Mouse (Mus musculus) neural tube, embryonic 11.5 days (tissue): ENCODE data around the gene Lamc3. TPM values are rescaled to one million over a fixed set of nuclear protein-coding genes. Genes with fewer than 3 reads are reported as not detected.

ENCODE experiments used
- ATAC-seq: fragments of 200-750 bp; cut with Nextera tagmentation; 2 replicates; pipeline ENCODE4 v1.8.0; 2017; ENCODE audit warnings: moderate number of reproducible peaks, mild to moderate bottlenecking, moderate TSS enrichment, moderate library complexity; ENCODE audit not compliant: insufficient read depth, low FRiP score, low TSS enrichment
- DNase-seq: peaks from one replicate; pipeline ENCODE4 v3.0.0-alpha.2; 2015; ENCODE audit warnings: low spot score
- H3K27ac ChIP-seq: fragments of 300-500 bp; sonication (generic); 2 replicates; pipeline ENCODE4 v1.5.1; 2014; ENCODE audit warnings: low read depth, mild to moderate bottlenecking, low read length
- H3K27me3 ChIP-seq: fragments of 300-500 bp; sonication (generic); 2 replicates; pipeline ENCODE4 v1.6.1; 2014; ENCODE audit warnings: mild to moderate bottlenecking, low read length, mixed read lengths; ENCODE audit not compliant: control insufficient read depth, insufficient read depth
- H3K36me3 ChIP-seq: fragments of 300-500 bp; sonication (generic); 2 replicates; pipeline ENCODE4 v1.6.1; 2014; ENCODE audit warnings: mild to moderate bottlenecking, low read length, moderate library complexity, mixed read lengths; ENCODE audit not compliant: control insufficient read depth, insufficient read depth
- H3K4me1 ChIP-seq: fragments of 300-500 bp; sonication (generic); 2 replicates; pipeline ENCODE4 v1.6.1; 2014; ENCODE audit warnings: low read length, mixed read lengths; ENCODE audit not compliant: control insufficient read depth, insufficient read depth
- H3K4me2 ChIP-seq: fragments of 300-500 bp; sonication (generic); 2 replicates; pipeline ENCODE4 v1.6.1; 2014; ENCODE audit warnings: low read depth, mild to moderate bottlenecking, moderate library complexity
- H3K4me3 ChIP-seq: fragments of 300-500 bp; sonication (generic); 2 replicates; pipeline ENCODE4 v1.5.1; 2014; ENCODE audit warnings: low read depth, low read length
- H3K9ac ChIP-seq: fragments of 300-500 bp; sonication (generic); 2 replicates; pipeline ENCODE4 v1.6.1; 2014; ENCODE audit warnings: mild to moderate bottlenecking, low read length
- H3K9me3 ChIP-seq: fragments of 300-500 bp; sonication (generic); 2 replicates; pipeline ENCODE4 v1.6.1; 2016; ENCODE audit warnings: low read length; ENCODE audit not compliant: control insufficient read depth
- WGBS: fragments of 180-500 bp; shearing (Covaris S2); extraction: QIAGEN DNeasy Blood & Tissue Kit; methylation state at CpG from one replicate; pipeline ENCODE4 v1.1.7; 2014; 5-methylcytosine and 5-hydroxymethylcytosine counted together
- polyA plus RNA-seq: library from polyadenylated mRNA; unstranded; fragments of >200 nt; fragmentation: Nextera tagmentation; extraction: Ambion mirVana; gene quantifications from 2 replicates; pipeline ENCODE4 v1.2.1, GENCODE M21; 2014

Lamc3 gene
- polyA plus RNA-seq, 1 experiment from 2014 or later: 8.1 TPM

DNA sequence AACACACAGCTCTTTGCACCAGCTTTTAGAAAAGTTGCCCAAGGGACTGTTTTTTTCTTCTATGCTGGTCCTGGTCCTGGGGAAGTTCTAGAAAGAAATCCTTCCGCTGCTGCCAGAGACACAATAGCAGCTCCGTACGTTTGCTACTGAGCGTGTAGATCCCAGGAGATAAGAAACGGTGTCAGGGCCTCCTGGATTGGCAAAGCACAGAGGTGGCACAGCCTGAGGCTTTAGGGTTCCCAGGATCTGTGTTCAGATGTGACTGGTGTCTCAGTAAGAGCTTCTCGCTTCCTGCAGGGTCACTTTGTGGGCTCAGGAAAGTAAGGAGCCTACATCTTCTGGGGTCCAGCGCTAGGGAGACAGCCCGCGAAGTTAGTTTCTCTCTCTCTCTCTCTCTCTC lies 63.9 kb downstream of the Lamc3 start:
- H3K9ac ChIP-seq: peak overlapping the region; percentile 72
- 23% methylated on average over 9 of the region's 9 CpGs for WGBS
- H3K4me1 ChIP-seq: peaks cover 5% of the 10 kb centered on the region; the same call in 1 of the 2 replicates
- 0 out of 2 replicates have a peak, but pooled peaks cover 3% of the 10 kb centered on the region for H3K27me3 ChIP-seq
- H3K4me3 ChIP-seq: peak overlapping the region; percentile 64
- no peak for ATAC-seq
- no peaks in the 10 kb centered on the region for H3K36me3 ChIP-seq
- no peaks in the 10 kb centered on the region for H3K9me3 ChIP-seq
- no peak for DNase-seq
- H3K4me2 ChIP-seq: peak overlapping the region; percentile 96
- no peak overlapping the region for H3K27ac ChIP-seq

DNA sequence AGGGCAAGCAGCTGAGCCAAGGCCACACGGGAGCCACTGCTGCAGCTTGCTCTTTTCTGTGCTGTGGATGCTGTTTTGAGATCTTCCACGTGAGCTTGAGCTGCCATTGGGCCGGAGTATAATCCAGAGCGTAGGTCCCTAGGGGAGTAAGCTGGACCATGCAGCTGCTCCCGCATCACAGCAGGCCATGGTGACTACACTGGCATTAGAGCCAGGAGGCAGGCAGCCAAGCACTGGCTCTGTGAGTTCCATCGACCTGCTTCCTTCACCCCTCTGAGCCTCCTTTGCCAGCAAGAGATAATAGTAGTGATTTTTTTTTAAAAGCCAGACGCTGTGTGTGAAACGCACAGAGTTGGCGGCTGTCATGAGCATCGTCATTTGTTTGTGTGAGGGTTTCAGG lies 65.1 kb downstream of the Lamc3 start:
- no peak for DNase-seq
- ATAC-seq: no peak
- peaks cover 5% of the 10 kb centered on the region; the same call in 1 of the 2 replicates for H3K4me1 ChIP-seq

DNA sequence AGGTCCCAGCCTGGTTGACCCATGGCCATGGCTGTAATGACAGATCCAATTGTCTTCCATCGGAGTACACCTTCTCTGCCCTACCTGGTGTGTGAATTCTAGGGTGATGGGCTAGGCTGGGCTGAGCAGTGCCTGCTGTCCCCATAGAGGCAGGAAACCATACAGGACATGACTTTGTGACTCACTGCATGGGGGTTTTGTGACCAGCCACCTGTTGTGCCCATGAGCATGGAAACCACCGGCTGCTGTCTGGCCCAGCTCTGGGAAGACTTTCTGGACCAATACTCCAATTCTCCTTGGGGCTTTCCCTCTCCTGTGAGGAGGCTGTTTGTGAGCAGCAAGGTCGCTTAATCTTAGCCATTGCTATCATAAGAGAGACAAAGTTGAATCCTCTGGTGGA lies 65.6 kb downstream of the Lamc3 start:
- H3K27ac ChIP-seq: no peak overlapping the region
- H3K4me3 ChIP-seq: no peak overlapping the region
- no peak overlapping the region for H3K4me2 ChIP-seq
- no peak for ATAC-seq
- 0 out of 2 replicates have a peak, but pooled peaks cover 3% of the 10 kb centered on the region for H3K27me3 ChIP-seq
- no peak for DNase-seq
- H3K9me3 ChIP-seq: no peaks in the 10 kb centered on the region
- WGBS: 94% methylated on average over 3 of the region's 3 CpGs
- peaks cover 5% of the 10 kb centered on the region; the same call in 1 of the 2 replicates for H3K4me1 ChIP-seq
- no peak overlapping the region for H3K9ac ChIP-seq
- H3K36me3 ChIP-seq: no peaks in the 10 kb centered on the region

More for the DNA sequence above, 65.1 kb downstream of the Lamc3 start:
- Histone ChIP-seq H3K36me3 (no peaks in the 10 kb centered on the region), H3K4me3 (no peak overlapping the region), H3K4me2 (no peak overlapping the region), H3K9ac (no peak overlapping the region), H3K9me3 (no peaks in the 10 kb centered on the region), H3K27ac (no peak overlapping the region), H3K27me3 (0 out of 2 replicates have a peak, but pooled peaks cover 3% of the 10 kb centered on the region)
- 90% methylated on average over 10 of the region's 10 CpGs for WGBS

DNA sequence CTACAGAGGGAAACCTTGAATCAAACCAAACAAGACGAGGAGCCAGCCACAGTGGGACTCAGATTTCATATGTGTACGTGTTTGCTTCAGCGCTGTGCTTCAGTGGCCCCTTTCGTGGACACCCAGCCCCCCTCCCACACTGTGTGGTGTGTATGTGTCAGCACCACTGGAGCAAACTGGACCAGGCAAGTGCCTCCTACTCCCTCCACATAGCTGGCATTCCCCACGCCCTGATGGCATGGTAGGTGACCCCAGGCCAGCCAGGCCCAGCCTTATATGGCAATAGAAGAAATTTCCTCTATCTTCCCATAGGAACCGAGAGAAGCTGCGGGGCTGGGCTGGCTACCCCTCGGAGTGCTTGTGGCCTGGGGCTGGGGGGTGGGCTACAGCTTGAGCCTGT lies 66.6 kb downstream of the Lamc3 start:
- 0 out of 2 replicates have a peak, but pooled peaks cover 3% of the 10 kb centered on the region for H3K27me3 ChIP-seq
- WGBS: 86% methylated on average over 8 of the region's 8 CpGs
- no peak overlapping the region for H3K27ac ChIP-seq
- peaks cover 5% of the 10 kb centered on the region; the same call in 1 of the 2 replicates for H3K4me1 ChIP-seq
- ATAC-seq (no peak), DNase-seq (no peak)
- no peak overlapping the region for H3K4me3 ChIP-seq
- no peaks in the 10 kb centered on the region for H3K36me3 ChIP-seq
- no peak overlapping the region for H3K4me2 ChIP-seq
- H3K9me3 ChIP-seq: no peaks in the 10 kb centered on the region
- no peak overlapping the region for H3K9ac ChIP-seq

DNA sequence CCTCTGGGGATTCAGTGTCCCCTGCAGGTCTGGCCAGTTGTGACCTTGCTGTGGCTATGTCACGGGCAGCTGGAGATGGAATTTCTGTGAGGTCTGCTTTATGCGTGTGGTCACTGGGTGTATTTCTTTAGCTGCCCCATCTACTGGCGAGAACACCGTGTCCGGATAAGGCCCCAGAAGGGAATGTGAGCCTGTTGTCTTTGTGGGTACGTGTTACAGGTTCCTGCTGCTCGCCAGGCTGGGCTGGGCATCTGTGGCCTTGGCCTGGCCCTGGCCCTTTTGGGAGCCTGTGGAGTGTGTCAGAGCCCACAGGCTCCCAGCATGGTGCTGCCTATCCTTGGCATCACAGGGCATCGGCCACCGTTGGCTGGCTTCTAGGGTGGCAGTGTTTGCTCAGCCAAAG lies 67.7 kb downstream of the Lamc3 start:
- no peak overlapping the region for H3K27ac ChIP-seq
- WGBS: 88% methylated on average over 9 of the region's 9 CpGs
- ATAC-seq: no peak
- no peaks in the 10 kb centered on the region for H3K36me3 ChIP-seq
- peaks cover 5% of the 10 kb centered on the region; the same call in 1 of the 2 replicates for H3K4me1 ChIP-seq
- H3K9ac ChIP-seq: no peak overlapping the region
- H3K9me3 ChIP-seq: no peaks in the 10 kb centered on the region
- no peak overlapping the region for H3K4me2 ChIP-seq
- DNase-seq: no peak
- H3K4me3 ChIP-seq: no peak overlapping the region
- 0 out of 2 replicates have a peak, but pooled peaks cover 3% of the 10 kb centered on the region for H3K27me3 ChIP-seq

DNA sequence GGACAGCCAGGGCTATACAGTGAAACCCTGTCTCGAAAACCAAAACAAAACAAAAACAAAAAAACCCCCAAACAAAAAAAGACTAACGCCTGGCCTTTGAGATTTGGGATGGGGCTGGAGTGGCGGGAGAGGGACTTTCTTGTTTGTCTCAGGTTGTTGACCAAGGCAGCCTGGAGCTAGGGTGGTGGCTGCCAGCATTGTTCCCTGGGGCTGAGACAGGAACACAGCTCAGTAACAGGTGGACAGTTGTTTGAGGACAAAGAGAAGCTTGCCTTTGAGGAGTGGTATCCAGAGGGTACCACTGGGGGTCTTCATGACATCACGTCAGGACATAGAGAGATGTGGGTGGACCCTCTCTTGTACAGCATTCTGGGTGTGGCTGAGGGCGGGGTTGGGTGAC lies 68.6 kb downstream of the Lamc3 start:
- 0 out of 2 replicates have a peak, but pooled peaks cover 3% of the 10 kb centered on the region for H3K27me3 ChIP-seq
- H3K9me3 ChIP-seq: no peaks in the 10 kb centered on the region
- ATAC-seq: no peak
- no peak overlapping the region for H3K4me2 ChIP-seq
- H3K27ac ChIP-seq: no peak overlapping the region
- no peak overlapping the region for H3K4me3 ChIP-seq
- peaks cover 3% of the 10 kb centered on the region; the same call in 1 of the 2 replicates for H3K4me1 ChIP-seq
- H3K9ac ChIP-seq: no peak overlapping the region
- H3K36me3 ChIP-seq: no peaks in the 10 kb centered on the region
- WGBS: 93% methylated on average over 5 of the region's 5 CpGs
- no peak for DNase-seq

DNA sequence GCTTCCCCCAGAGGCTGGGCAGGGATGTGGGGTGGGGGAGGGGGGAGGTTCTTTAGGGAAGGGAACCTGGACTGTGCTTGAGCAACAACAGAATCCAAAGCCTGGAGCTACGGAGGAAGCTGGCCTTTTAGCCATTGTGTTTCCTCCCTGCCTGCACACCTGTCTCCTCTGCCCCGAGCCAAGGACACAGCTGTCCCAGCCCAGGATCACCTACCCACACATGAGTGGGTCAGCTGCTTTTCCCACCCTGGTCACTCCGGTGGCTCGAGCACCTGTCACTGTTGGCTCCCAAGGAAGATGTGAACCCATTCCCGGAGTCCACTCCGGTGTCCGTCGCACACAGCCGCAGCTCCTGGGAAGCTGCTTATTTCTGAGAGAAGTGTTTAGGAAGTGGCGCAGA lies 70.1 kb downstream of the Lamc3 start:
- no peak overlapping the region for H3K9ac ChIP-seq
- no peak for DNase-seq
- 95% methylated on average over 10 of the region's 10 CpGs for WGBS
- no peaks in the 10 kb centered on the region for H3K27me3 ChIP-seq
- no peak overlapping the region for H3K4me2 ChIP-seq
- no peaks in the 10 kb centered on the region; the same call in 1 of the 2 replicates for H3K36me3 ChIP-seq
- ATAC-seq: no peak
- H3K4me1 ChIP-seq: peaks cover 5% of the 10 kb centered on the region
- H3K27ac ChIP-seq: no peak overlapping the region
- H3K9me3 ChIP-seq: no peaks in the 10 kb centered on the region
- H3K4me3 ChIP-seq: no peak overlapping the region

DNA sequence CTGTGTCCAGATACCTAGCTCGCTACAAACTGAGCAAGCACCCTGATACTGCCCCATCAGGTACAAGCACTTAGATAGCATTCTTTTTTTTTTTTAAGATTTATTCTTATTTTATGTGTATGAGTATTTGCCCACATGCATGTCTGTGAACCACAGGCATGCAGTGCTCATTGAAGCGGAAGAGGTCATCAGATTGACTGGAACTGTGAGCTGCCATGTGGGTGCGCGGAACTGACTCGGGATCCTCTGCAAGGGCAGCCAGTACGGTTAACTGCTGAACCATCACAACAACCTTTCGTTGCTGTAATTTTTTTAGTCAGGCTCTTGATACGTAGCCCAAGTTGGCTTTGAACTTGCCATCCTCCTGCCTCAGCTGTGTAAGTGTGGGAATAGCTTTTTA lies 73.9 kb downstream of the Lamc3 start:
- 91% methylated on average over 8 of the region's 8 CpGs for WGBS
- no peak for DNase-seq

GRCm38 (mm10) chr2:31961791-31962222 lies 74.7 kb downstream of the Lamc3 start:
- no peak overlapping the region for H3K4me2 ChIP-seq
- no peaks in the 10 kb centered on the region; the same call in 1 of the 2 replicates for H3K36me3 ChIP-seq
- no peaks in the 10 kb centered on the region for H3K27me3 ChIP-seq
- WGBS: 65% methylated on average over 4 of the region's 4 CpGs
- H3K9me3 ChIP-seq: no peaks in the 10 kb centered on the region
- H3K4me3 ChIP-seq: no peak overlapping the region
- H3K27ac ChIP-seq: peak overlapping the region; percentile 65
- no peak for ATAC-seq
- H3K4me1 ChIP-seq: peaks cover 5% of the 10 kb centered on the region
- no peak for DNase-seq
- peak overlapping the region; percentile 3; the same call in 1 of the 2 replicates for H3K9ac ChIP-seq

More for the DNA sequence above, 73.9 kb downstream of the Lamc3 start:
- Histone ChIP-seq H3K27ac (no peak overlapping the region), H3K9me3 (no peaks in the 10 kb centered on the region), H3K9ac (no peak overlapping the region), H3K4me2 (no peak overlapping the region), H3K4me3 (no peak overlapping the region), H3K27me3 (no peaks in the 10 kb centered on the region), H3K4me1 (peaks cover 5% of the 10 kb centered on the region), H3K36me3 (no peaks in the 10 kb centered on the region; the same call in 1 of the 2 replicates)
- no peak for ATAC-seq
